Mouse (Mus musculus): ENCODE measurements around the gene Mmgt1. TPM values are rescaled to one million over a fixed set of nuclear protein-coding genes. Genes with fewer than 3 reads are reported as not detected.

Mmgt1 gene
- polyA plus RNA-seq (2015; fragmentation: Illumina TruSeq; extraction: RNeasy Lipid Tissue Mini Kit (QIAGEN cat#74804); ENCODE audit: low read depth, low replicate concordance) = 31.6 TPM

DNA sequence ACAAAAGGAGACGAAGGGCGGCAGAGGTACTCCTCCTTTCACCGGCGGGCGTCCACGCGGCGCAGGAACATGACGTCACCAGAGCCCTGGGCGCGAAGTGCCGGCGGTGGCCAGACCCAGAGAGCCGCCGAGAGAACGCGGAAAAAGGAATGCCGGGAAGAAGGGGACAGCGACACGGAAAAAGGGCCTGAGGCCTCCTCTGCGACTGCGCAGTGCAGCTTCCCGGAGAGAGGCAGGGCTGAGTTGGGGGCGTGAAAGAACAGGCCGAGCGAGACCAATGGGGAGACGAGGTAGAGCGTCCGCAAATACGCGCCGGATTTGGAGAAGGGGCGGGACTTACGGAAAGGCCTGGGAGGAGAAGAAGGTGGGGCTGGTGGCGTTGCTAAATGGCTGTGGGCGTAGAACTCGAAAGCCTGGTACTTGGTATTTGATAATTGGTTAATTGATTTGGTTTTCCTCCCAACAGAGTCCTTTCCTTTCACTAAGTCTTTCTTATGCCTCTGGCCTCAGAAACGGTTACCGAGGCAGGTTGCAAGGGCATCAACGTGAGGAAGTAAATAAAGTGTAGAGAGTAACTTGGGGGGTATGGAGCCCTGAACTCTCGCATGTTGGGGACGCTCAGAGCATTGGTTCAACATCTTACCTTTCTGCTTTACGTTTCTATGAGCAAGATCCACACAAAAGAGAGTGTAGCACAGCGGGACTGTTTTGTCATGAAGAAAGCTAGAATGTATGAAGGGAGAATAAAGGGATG is at the start of gene Mmgt1:
Mmgt1 (minus strand) TSS at position 183 of the 754 bp plus-strand sequence.

DNA sequence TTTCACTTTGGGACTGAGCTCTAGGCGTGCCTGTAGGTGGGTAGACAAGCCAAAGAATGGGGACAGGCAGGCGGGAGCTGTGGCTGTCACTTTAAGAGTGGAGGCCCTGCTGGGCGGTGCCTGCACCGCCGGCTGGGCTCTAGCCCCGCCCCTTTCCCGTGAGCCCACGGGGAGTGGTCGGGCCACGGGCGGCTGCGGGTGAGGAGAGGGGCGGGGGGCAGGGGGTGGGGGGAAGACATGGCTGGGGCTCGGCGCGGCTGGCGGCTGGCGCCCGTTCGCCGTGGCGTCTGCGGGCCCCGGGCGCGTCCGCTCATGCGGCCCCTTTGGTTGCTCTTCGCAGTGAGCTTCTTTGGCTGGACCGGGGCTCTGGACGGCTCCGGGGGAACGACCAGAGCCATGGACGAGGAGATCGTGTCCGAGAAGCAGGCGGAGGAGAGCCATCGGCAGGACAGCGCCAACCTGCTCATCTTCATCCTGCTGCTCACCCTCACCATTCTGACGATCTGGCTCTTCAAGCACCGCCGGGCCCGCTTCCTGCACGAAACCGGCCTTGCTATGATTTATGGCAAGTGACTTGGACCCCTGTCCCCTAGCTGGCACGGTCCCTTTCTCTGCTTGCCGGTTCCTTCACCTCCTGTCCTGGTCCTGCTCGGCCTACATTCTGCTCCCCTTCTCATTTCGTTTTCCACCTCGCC is 11.9 kb upstream of the Mmgt1 start, which contains the start of gene Slc9a6:
Slc9a6 (plus strand) TSS at position 135 of the 695 bp plus-strand sequence.

DNA sequence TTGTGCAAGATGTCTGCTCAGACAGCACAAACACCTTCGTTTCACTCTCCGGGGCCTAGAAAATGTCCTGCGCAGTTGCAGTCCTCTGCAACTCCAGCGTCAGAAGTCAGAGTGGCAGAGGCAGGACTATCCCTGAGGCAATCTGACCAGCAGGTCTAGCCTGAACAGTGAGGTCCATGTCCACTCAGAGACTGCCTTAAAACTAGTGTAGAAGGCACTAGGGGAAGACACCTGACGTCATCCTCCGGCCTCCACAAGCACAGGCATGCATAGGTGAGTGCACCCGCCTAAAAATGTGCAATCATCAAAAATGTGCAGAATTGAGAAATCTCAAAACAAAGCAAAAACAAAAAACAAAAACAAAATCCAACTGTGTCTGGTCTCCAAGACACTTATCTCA is 48.4 kb downstream of the Mmgt1 start, which contains the start of gene Gm648:
Gm648 (minus strand) TSS at position 101 of the 400 bp plus-strand sequence.

Other genes starting within 250 kb of the Mmgt1 start
- gene Smim10l2a, start 223.5 kb downstream of the Mmgt1 start, polyA plus RNA-seq (2015; fragmentation: Illumina TruSeq; extraction: RNeasy Lipid Tissue Mini Kit (QIAGEN cat#74804); ENCODE audit: low read depth, low replicate concordance) = 23.6 TPM
- not detected for gene Gm2174, start 150.1 kb downstream of the Mmgt1 start, polyA plus RNA-seq (2015; fragmentation: Illumina TruSeq; extraction: RNeasy Lipid Tissue Mini Kit (QIAGEN cat#74804); ENCODE audit: low read depth, low replicate concordance)
- gene Ints6l, start 143.2 kb downstream of the Mmgt1 start, polyA plus RNA-seq (2015; fragmentation: Illumina TruSeq; extraction: RNeasy Lipid Tissue Mini Kit (QIAGEN cat#74804); ENCODE audit: low read depth, low replicate concordance) = 37.9 TPM
- not detected for gene Gm10477, start 73.3 kb downstream of the Mmgt1 start, polyA plus RNA-seq (2015; fragmentation: Illumina TruSeq; extraction: RNeasy Lipid Tissue Mini Kit (QIAGEN cat#74804); ENCODE audit: low read depth, low replicate concordance)
- gene Gm648, start 48.5 kb downstream of the Mmgt1 start, polyA plus RNA-seq (2015; fragmentation: Illumina TruSeq; extraction: RNeasy Lipid Tissue Mini Kit (QIAGEN cat#74804); ENCODE audit: low read depth, low replicate concordance) = not detected
- gene Slc9a6, start 11.7 kb upstream of the Mmgt1 start, polyA plus RNA-seq (2015; fragmentation: Illumina TruSeq; extraction: RNeasy Lipid Tissue Mini Kit (QIAGEN cat#74804); ENCODE audit: low read depth, low replicate concordance) = 95.4 TPM
- 95.3 TPM for gene Fhl1, start 133.7 kb upstream of the Mmgt1 start, polyA plus RNA-seq (2015; fragmentation: Illumina TruSeq; extraction: RNeasy Lipid Tissue Mini Kit (QIAGEN cat#74804); ENCODE audit: low read depth, low replicate concordance)
- not detected for gene Map7d3, start 224.3 kb upstream of the Mmgt1 start, polyA plus RNA-seq (2015; fragmentation: Illumina TruSeq; extraction: RNeasy Lipid Tissue Mini Kit (QIAGEN cat#74804); ENCODE audit: low read depth, low replicate concordance)

Measured in brain, adult 10 weeks (tissue).